Mouse (Mus musculus): ENCODE measurements around the gene Daglb.

Daglb gene

DNA sequence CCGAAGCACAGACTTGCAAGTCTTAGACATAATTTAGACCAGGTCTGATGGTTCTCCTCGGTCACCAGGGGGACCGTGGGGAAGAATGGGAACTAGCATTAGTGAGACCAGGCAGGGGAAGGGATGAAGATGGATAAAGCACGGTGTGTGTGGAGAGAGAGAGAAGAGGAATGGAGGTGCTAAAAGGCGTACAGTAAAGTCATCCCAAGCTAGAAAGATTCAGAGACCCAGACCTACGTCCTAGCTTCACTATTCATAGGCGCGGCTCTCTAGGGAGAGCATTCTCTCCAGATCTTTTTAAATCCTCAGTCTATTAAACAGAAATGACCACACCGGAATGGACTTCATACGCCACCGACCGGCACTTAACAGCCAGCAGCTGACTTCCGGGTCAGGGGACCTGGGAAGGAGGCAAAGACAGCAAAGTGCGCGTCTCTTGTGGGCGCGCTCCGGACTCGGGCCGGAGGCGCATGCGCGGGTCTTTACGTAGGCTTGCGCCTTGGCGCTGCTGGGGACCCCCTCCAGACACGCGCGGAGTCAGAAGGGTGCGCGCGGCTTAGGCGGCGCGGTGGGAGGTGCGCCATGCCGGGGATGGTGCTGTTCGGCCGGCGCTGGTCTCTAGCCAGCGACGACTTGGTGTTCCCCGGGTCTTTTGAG is at the start of gene Daglb:
Daglb (plus strand) TSS at position 485 of the 657 bp plus-strand sequence.
- DNase-seq (ENCODE audit: low read depth, low spot score): peak; percentile 90

DNA sequence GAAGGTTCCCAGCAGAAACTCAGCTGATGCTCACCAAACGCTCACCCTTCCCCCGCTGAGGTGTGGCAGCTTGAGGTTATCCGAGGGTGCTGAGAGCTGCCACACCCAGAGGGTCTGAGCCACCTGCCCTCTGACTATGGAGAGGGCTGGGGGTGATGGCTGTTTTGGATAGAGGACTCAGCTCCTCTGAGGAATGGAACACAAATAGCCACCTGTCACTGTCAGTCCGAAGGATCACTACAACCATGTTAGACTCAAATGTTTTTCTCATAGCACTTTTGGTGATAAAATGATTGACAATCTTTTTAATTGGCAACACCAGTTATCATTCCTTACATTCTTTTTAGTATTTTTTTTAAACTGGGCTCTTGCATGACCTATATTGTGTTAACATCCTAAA is 42.9 kb upstream of the Daglb start:
- no peak for DNase-seq (ENCODE audit: low read depth, low spot score)

DNA sequence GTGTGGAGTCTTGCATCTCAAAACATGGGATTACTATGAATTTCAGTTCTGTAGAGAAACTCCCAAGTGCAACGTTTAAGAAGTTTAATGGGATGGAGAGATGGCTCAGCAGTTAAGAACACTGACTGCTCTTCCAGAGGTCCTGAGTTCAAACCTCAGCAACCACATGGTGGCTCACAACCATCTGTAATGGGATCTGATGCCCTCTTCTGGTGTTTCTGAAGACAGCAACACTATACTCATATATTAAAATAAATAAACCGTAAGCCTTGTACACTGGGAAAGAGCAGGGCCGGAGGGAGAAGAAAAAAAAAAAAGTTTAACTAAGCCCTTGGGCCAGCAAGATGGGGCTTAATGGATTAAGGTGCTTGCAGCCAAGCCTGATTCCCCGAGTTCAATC is 41.4 kb upstream of the Daglb start:
- no peak for DNase-seq (ENCODE audit: low read depth, low spot score)

DNA sequence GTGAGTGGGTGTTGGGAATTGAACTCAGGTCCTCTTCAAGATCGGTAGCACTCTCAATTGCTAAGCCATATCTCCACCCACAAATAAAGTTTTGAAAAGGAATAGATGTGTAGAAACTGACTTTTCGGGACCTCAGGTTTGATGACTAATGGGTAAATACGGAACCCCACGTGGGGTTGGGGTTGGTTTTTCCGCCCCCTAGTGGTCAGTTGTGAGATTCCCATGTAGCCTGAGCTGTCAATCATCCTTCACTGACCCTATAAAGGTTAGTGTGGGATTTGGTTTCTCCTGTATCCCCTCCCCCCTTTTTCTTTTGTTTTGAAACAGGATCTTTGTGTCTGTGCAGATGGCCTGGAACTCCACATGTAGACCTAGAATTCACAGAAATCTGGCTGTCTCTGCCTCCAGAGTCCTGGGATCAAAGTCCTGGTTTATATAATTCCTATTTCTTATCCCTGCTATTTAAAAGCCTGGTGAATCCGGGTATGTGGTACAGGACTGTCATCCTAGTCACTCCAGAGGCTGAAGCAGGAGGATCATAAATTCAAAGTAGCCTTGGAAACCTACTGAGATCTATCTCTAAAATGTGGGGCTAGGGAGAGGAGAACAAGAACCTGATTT is 40.4 kb upstream of the Daglb start:
- peak; percentile 59 for DNase-seq (ENCODE audit: low read depth, low spot score)

DNA sequence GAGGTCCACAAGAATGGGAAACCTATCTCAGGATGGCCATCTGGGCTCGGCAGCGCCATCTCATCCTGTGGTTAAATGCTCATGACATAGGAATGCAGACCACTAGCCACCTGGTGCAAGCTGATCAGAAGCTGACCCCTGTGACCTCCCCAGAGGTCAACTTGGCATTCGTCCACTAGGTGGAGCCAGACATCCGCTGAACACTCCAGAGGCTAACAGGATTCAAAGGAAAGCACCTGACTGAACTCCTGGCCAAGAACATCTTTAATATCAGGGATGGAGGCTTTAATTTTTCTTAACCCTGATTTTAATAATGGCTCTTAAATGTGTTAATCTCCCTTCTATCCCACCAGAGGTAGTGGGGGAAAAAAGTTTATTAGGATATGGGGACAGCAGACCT is 30.0 kb upstream of the Daglb start:
- peak; percentile 83 for DNase-seq (ENCODE audit: low read depth, low spot score)

DNA sequence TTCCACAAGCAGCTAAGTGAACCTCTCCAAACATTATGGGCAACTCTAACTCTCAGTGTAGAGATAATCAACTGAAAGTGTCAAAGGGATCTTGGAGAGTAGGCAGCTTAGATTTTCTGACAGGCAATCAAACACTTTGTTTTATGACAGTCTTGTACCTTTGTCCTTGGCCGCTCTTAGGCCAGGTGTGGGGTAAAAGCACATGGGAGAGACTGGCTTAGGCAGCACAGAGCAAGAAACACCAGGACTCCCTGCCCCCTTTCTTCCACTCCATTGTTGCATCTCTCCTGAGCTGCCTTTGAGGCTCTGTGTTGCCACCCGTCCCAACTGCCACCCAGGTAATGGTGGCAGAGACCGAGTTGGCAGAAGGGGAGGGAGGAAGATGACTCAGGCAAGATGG is 23.1 kb upstream of the Daglb start:
- DNase-seq (ENCODE audit: low read depth, low spot score): no peak

DNA sequence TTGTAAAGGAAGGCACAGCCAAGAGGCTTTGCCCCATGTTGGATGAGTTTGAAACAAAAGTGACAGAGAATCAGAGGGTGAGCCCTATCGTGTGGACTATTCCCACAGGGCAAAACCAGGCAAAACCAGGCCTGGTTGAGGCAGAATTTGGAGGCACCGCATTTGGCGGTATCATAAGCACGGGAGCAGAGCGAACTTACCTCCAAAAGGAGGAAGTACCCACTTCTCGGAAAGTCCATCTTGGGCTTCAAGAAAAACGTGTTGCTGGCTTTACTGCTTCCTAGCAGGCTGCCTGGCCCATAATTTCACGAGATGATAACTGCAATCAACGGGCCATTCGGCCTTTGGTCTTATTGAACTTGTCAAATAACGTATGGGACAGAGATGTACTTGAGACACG is 22.6 kb upstream of the Daglb start:
- no peak for DNase-seq (ENCODE audit: low read depth, low spot score)

DNA sequence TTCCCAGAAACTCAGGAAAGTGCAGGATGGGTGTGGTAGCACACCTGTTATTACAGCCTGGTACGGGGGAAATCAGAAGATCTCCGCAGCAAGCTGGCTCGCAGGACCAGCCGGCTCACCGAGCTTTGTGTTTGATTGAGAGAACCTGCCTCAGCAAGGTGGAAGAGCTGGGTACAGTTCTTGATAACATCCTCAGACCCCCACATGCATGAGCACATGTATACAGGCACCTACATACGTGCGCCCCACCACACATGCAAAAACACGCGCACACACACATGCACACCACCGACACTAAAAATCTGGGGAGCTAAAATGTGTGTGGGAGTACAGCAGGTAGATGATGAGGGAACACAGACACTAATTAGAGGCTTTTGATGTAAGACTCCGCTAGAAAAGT is 713 bp upstream of the Daglb start:
- DNase-seq (ENCODE audit: low read depth, low spot score): no peak

DNA sequence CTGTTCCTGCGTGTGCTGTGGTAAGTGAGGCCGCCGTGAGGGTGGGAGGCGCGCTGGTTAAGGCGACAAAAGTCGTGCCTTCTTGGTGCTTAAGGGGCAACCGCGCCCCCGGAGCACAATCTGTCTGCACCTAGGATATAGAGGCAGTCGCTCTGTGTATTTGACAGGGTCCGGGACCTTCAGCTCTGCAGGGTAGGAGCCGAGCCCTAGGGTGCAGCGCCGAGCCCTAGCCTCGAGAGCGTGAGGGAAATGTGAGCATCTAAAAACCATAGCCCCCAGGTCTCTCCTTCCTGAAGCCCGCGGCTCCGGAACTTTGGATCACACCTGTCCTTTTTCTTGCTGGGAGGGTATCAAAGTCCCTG is 354 bp downstream of the Daglb start:
- DNase-seq (ENCODE audit: low read depth, low spot score): no peak

DNA sequence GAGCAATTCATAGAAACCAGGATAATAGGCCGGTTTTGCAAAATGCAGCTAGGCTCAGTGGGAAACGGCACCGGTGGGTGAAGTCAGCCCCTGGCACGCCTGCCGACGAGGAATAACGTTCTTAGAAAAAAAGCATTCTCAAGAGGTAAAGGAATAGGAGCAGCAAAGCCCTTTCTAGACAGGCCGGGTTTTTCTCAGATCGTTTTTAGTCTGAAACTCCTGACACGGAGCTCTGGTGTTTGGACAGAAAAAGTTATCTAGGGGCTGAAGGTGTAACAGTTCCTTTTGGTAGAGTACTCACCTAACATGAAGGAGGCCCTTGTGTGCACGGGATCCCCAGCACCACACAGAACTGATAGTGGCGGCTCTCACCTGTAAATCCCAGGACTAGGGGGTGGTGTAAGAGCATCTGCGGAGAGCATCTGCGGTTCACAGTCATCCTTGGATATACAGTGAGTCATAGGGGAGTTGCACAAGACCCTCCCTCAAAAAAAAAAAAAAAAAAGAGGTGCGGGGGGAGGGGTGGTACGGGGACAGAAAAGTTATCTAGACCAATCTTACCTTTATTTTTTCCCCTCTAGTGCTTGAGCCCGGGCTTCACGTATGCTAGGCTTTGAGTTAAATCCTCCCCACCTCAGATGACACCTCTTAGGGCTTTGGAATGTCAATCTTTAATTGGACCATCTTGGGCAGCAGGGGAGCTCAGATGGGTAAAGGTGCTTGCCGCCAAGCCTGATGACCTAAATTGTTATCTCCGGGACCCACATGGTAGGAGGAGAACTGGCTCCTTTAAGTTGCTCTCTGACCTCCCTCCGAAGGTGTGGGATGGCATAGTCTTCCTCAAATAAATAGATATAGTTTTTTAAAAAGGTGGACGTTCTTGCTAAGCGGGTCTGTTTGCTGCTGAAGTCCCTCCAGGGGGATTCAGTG is 1.0 kb downstream of the Daglb start:
- peak; percentile 9 for DNase-seq (ENCODE audit: low read depth, low spot score)

DNA sequence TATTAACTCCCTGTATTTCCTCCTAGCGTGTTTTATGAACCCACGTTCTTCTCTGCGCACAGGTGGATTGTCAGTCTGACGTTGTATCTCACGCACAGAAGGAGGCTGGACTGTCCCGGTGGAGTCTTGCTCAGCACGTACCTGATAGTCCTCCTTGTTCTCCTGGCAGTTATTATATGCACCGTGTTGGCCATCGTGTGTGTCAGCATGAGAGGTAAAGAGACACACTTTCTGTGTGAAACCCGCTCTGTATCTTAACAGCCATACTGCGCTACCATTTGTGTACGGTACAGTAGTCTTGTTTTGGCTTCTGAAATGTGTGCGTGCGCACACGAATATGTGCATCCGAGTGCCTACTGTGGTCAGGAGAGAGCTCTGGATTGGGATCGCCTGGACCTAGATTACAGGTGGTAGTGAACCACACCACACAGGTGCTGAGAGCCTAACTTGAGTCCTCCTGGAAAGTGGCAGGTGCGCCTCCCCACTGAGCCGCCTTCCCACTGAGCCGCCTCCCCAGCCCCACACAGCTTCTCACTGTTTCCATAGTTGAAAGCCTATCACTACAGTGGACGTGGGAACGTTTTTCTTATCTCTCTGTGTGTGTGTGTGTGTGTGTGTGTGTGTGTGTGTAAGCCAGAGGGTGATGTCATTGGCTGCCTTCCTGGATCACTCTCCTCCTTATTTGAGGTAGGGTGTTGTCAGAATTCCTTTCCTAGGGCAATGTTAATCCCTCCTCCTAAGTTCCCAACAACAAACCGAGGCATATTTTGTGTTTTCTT is 2.7 kb downstream of the Daglb start:
- no peak for DNase-seq (ENCODE audit: low read depth, low spot score)

DNA sequence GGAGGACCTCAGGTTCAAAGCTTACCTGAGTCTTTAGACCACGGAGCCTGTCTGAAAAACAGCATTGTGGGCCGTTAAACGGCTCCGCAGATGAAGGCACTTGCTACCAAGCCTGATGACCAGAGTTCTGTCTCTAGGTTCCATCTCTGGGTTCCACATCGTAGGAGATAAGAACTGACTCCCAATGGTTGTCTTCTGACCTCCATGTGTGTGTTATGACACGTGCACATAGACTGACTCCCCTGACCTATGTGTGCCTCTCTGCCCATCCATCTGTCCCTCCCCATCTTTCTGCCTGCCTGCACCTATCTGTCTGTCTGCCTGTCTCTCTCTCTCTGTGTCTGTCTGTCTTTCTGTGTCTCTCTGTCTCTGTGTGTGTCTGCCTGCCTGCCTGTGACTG is 3.5 kb downstream of the Daglb start:
- DNase-seq (ENCODE audit: low read depth, low spot score): no peak

DNA sequence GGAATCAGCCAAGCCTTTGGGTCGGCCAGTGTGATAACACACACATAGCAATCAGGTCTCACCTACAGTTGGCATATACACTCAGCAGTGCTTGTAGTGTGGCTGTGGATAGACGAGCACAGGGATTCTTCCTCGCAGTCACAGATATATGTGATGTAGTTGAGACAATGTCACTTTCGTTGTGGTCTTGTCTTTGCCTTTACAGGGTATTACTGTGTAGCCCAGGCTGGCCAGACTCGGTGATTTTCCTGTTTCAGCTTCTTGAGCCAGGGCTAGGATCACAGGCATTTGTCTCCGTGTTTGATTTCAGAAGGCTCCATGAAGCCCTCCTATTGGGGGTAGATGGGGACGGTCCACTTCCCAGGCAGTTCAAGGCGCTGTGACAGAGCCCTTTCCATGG is 5.2 kb downstream of the Daglb start:
- no peak for DNase-seq (ENCODE audit: low read depth, low spot score)

DNA sequence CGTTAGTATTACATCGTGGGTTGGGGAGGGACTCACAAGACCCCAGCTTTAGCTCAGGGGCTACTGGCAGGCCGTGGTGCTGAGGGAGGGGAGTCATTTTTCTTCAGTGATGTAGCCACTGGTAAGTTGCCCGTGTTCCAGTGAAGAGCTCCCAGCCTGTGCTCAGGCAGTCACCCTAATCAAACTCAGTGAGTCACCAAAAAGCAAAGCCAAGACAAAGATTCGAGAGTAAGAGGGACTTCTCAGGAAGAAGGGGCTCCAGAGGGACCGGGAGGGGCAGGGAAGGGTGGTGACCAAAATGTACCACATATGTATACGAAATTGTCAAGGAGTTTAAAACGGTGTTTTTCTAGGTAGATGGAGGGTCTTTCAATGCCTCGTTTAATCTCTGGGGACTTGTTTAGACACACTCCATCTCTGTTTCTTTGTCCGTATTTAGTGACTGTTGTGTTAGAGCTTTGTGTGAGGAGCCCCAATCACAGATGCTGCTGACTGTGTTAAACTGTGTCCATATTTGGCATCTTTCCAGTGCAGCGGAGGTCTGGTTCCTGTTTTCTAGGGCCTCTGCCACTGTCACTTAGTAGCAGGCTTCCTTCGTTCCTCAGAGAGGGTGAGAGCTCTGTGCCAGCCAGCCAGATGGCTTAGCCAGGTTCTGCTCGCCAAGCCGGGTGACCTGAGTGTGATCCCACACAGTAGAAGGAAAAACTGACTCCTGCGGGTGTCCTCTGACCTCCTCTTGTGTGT is 6.2 kb downstream of the Daglb start:
- DNase-seq (ENCODE audit: low read depth, low spot score): no peak

DNA sequence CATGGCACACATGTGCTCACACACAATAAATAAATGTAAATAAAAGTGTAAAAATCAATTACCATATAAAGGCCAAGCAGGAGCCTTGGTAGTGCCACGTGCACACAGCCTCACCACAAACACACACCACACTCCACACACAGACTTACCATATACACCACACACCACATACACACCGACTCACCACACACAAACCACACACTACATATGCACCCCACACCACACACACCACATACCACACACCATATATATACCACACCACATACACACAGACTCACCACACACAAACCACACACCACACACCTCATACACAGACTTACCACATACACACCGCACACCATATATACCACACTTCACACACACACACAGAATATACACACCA is 6.8 kb downstream of the Daglb start:
- no peak for DNase-seq (ENCODE audit: low read depth, low spot score)

DNA sequence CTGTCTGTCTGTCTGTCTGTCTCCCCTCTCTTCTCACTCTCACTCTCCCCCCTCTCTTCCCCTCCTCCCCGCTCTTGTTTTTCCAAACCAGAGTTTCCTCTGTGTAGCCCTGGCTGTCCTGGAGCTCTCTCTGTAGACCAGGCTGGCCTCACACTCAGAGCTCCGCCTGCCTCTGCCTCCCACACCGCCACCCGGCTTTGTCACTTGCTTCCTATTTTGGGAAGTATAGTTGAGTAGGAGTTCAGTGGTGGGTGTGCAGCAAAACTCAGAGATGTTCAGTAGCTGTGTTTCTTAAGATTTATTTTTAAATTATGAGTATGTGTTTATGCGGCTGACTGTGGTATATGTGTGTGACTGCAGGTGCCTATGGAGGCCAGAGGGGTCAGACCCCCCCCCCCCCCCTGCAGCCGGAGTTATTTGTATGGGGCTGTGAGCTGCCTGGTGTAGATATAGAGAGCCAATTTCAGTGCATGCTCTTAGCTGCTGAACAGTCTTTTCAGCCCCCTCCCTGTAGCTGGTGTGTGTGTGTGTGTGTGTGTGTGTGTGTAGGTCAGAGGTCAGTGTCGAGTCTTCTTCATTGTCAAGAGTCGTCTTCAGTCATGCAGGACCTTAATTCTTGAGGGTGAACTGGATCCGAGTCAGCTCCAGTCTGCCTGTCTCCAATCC is 7.7 kb downstream of the Daglb start:
- no peak for DNase-seq (ENCODE audit: low read depth, low spot score)

DNA sequence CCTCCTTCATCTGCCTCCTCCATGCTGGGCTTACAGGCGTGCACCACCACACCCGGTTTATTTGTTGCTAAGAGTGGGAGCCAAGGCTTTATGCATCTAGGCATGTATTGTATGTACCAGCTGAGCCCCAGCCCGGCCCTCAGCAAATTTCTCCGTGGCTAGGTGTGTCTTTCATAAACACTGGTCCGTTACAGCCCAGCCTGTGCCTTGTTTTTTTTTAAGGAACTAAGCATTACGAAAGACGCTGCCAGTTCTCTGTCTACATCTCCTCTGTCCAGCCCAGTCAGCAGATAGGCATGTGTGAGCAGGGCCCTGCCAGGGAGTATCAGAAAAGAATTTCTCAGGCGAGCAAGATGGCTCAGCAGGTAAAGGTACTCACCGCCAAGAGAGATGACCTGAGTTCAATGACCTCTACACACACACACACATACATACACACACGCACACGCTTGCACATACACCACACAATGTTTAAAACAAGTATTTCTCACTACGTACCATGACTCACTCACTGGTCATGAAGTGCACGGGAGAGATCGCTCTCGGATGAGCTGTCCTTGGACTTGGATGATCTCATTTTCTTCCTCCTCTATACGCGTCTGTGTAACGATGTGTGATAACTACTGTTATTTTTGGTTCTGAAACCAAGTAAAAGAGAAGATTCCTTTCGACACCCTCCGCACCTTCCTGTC is 10.9 kb downstream of the Daglb start:
- no peak for DNase-seq (ENCODE audit: low read depth, low spot score)

DNA sequence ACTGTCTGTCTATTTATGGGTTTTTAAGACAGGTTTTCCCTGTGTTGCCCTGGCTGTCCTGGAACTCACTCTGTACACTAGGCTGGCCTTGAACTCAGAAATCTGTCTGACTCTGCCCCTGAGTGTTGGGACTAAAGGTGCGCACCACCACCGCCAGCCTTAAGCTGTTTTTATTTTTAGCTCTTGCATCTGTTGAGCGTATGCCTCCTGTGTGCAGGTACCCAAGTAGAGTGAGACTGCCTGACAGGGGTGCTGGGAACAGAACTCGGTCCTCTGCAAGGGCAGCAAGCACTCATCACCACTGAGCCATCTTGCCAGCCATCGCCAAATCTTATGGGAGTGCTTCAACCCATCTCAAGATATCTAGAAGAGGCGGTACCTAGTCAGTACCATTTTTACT is 11.6 kb downstream of the Daglb start:
- DNase-seq (ENCODE audit: low read depth, low spot score): no peak

DNA sequence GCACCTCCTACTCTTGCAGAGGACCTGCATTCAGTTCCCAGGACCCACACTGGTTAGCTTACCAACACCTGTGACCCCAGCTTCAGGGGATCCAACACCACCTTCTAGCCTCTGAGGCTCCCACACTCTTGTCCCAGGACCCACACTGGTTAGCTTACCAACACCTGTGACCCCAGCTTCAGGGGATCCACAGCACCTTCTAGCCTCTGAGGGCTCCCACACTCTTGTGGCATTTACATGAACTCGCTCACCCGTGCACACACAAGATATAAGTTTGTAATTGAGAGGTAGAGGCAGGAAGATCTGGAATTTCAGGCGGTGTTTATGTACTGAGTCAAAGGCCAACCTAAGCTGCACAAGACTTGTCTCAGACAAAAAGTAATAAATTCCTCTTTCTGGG is 13.5 kb downstream of the Daglb start:
- no peak for DNase-seq (ENCODE audit: low read depth, low spot score)

DNA sequence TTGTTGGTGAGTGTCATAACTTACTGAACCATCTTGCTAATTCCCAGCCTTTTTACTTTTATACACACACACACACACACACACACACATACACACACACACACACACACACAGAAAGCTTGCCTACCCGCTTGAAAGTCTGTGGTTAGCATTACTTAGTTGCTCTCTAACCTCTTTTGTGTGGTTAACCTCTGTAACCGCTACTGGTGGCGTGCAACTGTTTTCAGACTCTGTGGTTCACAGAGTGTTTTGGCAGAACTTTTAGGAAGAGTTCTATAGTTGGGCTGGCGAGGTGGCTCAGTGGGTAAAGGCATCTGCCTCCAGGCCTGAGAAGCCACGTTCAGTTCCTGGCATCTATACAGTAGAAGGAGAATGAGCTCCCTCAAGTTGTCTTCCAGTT is 20.6 kb downstream of the Daglb start:
- no peak for DNase-seq (ENCODE audit: low read depth, low spot score)
